Mouse (Mus musculus) midbrain, embryonic 10.5 days (tissue): ENCODE data around the gene AC109138.7. TPM values are rescaled to one million over a fixed set of nuclear protein-coding genes. Genes with fewer than 3 reads are reported as not detected.

Experiments
- DNase-seq: peaks from one replicate; pipeline ENCODE4 v3.0.0-alpha.2; 2017; ENCODE audit warnings: low spot score
- H3K27ac ChIP-seq: fragments of 300-500 bp; sonication (generic); replicated peaks from 2 replicates; pipeline ENCODE4 v1.5.1; 2016; ENCODE audit warnings: mild to moderate bottlenecking
- H3K27me3 ChIP-seq: fragments of 300-500 bp; sonication (generic); 2 replicates; pipeline ENCODE4 v1.6.1; 2016; ENCODE audit warnings: low read depth, mild to moderate bottlenecking; ENCODE audit not compliant: poor library complexity, severe bottlenecking
- H3K36me3 ChIP-seq: fragments of 300-500 bp; sonication (generic); 2 replicates; pipeline ENCODE4 v1.6.1; 2016; ENCODE audit warnings: mild to moderate bottlenecking, moderate library complexity
- H3K4me1 ChIP-seq: fragments of 300-500 bp; sonication (generic); 2 replicates; pipeline ENCODE4 v1.6.1; 2016
- H3K4me3 ChIP-seq: fragments of 300-500 bp; sonication (generic); 2 replicates; pipeline ENCODE4 v1.5.1; 2016; ENCODE audit warnings: mild to moderate bottlenecking, moderate library complexity
- H3K9me3 ChIP-seq: fragments of 300-500 bp; sonication (generic); replicated peaks from 2 replicates; pipeline ENCODE4 v1.6.1; 2016; ENCODE audit warnings: mild to moderate bottlenecking
- WGBS: fragments of 180-500 bp; shearing (Covaris S2); methylation state at CpG from one replicate; pipeline ENCODE4 v1.1.7; 2016; 5-methylcytosine and 5-hydroxymethylcytosine counted together
- polyA plus RNA-seq: library from polyadenylated mRNA; unstranded; fragments of >200 nt; fragmentation: Nextera tagmentation; extraction: Ambion mirVana; gene quantifications from 2 replicates; pipeline ENCODE4 v1.2.1, GENCODE M21; 2016

AC109138.7 gene
- not detected in 2 replicates for polyA plus RNA-seq

DNA sequence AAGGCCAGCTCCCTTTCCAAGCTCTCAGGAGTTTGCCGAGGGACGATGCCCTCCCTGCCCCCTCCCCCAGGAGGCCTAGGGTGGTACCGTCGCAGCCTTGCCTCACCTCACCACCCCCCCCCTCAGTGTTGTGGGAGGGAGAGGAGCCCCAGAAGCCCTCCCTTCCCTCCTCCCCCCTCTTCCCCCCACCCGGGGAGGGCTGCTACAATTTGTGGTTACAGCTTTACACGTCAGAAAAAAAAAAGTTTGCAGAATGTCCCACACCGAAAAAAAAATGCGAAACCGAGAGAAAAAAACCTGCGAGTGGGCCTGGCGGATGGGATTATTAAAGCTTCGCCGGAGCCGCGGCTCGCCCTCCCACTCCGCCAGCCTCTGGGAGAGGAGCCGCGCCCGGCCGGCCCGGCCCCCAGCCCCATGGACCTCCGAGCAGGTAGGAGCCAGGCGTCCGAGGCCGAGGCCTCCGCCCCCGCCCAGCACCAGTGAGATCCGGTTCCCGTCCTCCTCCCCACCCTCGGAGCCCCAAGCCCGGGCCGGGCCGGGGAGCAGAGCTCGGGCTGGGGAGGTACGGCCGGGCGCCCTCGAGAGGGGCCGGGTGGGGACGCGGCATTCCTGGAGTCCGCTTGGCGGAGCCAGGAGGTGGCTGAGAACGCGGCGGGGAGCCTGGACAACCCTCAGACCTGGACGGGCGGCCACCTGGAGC, at the start of gene AC109138.7, which contains the start of gene Clcf1:
Gene AC109138.7, plus strand, starts transcription at position 287 of the 700 bp plus-strand sequence.
Gene Clcf1, plus strand, starts transcription at position 168 of the 700 bp plus-strand sequence.
- under 1% methylated on average over 49 of the region's 49 CpGs for WGBS
- peaks cover 92% of the 10 kb centered on the region for H3K27me3 ChIP-seq
- peak within 1 kb of the TSS; percentile 71 for H3K4me3 ChIP-seq
- H3K4me1 ChIP-seq, result peaks cover 63% of the 10 kb centered on the region
- no peaks in the 10 kb centered on the region for H3K36me3 ChIP-seq
- H3K9me3 ChIP-seq, result no peaks in the 10 kb centered on the region
- peak; percentile 62 for DNase-seq
- H3K27ac ChIP-seq, result peak within 1 kb of the TSS; percentile 83

DNA sequence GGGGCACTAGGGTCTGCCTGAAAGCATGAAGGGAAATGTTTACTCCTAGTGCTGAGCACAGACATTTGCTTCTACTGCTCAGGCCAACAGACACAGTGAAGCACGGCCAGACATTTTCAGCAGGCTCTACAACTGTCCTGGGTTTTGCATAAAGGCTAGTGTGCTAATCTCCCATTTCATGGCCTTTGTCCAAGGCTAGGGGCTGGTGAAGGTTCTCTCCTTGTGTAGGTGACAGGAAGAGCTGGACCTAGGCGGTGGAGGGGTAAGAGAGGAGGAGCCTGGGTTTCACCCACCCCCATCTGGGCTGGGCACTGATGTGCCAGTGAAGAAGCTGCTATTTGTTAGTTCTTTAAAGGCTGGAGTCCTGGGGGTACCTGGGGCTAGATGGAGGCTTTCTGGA, 49.4 kb upstream of the AC109138.7 start:
- no peak overlapping the region for H3K4me3 ChIP-seq
- no peak for DNase-seq
- 83% methylated on average over 2 of the region's 2 CpGs for WGBS
- H3K27ac ChIP-seq, result no peak overlapping the region
- no peaks in the 10 kb centered on the region for H3K27me3 ChIP-seq
- H3K36me3 ChIP-seq, result peaks cover 16% of the 10 kb centered on the region
- H3K9me3 ChIP-seq, result no peaks in the 10 kb centered on the region
- H3K4me1 ChIP-seq, result peaks cover 22% of the 10 kb centered on the region

GRCm38 (mm10) chr19:4166678-4167476, 47.3 kb upstream of the AC109138.7 start:
- Histone ChIP-seq H3K36me3 (no peaks in the 10 kb centered on the region), H3K4me3 (no peak overlapping the region), H3K9me3 (no peaks in the 10 kb centered on the region), H3K27me3 (peaks cover 17% of the 10 kb centered on the region), H3K27ac (no peak overlapping the region), H3K4me1 (peaks cover 38% of the 10 kb centered on the region)
- DNase-seq, result no peak
- 84% methylated on average over 9 of the region's 9 CpGs for WGBS

- WGBS, result under 1% methylated on average over 43 of the region's 43 CpGs
- peak overlapping the region; percentile 60 for H3K4me3 ChIP-seq
Observed at GRCm38 (mm10) chr19:4169378-4169784, 44.8 kb upstream of the AC109138.7 start.

GRCm38 (mm10) chr19:4169810-4170209, 44.3 kb upstream of the AC109138.7 start:
- H3K4me3 ChIP-seq, result peak overlapping the region; percentile 60
- 11% methylated on average over 27 of the region's 27 CpGs for WGBS

More at GRCm38 (mm10) chr19:4169378-4169784, 44.8 kb upstream of the AC109138.7 start:
- H3K36me3 ChIP-seq, result no peaks in the 10 kb centered on the region
- peaks cover 18% of the 10 kb centered on the region for H3K27me3 ChIP-seq
- DNase-seq, result peak; percentile 100
- H3K9me3 ChIP-seq, result no peaks in the 10 kb centered on the region
- peaks cover 23% of the 10 kb centered on the region for H3K4me1 ChIP-seq
- peak overlapping the region; percentile 94 for H3K27ac ChIP-seq

DNA sequence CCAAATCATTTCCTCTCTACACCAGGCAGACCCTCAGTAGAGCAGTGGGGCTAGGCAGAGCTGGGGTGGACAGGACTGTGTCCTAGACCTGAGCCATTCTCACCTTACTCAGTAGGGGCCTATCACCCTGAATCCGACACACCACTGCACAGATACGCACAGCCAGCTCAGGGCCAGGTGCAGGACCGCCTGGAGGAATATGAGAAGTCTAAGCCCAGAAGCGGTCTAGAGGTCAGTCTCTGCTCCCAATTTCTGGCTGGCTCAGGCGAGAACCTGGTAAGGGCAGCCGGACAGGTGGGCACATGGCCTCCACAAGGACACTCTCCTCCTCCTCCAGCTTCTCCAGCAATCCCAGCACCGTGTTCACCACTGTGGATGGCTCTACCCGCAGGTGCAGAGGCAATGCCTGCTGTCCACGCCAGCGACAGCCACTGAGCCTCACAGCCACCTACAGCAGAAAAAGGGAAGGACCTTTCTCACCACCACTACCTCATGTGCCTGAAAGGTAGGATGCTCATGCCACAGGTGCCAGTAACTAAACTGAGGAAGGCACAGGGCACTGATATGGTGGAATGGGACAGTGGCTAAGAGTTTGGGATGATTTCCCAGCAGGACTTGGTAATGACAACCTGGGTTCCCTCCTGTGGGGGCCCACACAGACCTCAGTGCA, 43.3 kb upstream of the AC109138.7 start:
- Histone ChIP-seq H3K36me3 (no peaks in the 10 kb centered on the region), H3K4me3 (no peak overlapping the region), H3K27ac (peak overlapping the region; percentile 94), H3K9me3 (no peaks in the 10 kb centered on the region), H3K4me1 (peaks cover 33% of the 10 kb centered on the region), H3K27me3 (peaks cover 21% of the 10 kb centered on the region)
- 91% methylated on average over 10 of the region's 10 CpGs for WGBS
- no peak for DNase-seq

More at GRCm38 (mm10) chr19:4169810-4170209, 44.3 kb upstream of the AC109138.7 start:
- Histone ChIP-seq H3K36me3 (no peaks in the 10 kb centered on the region), H3K9me3 (no peaks in the 10 kb centered on the region), H3K4me1 (peaks cover 23% of the 10 kb centered on the region), H3K27me3 (peaks cover 18% of the 10 kb centered on the region), H3K27ac (peak overlapping the region; percentile 94)
- no peak for DNase-seq

DNA sequence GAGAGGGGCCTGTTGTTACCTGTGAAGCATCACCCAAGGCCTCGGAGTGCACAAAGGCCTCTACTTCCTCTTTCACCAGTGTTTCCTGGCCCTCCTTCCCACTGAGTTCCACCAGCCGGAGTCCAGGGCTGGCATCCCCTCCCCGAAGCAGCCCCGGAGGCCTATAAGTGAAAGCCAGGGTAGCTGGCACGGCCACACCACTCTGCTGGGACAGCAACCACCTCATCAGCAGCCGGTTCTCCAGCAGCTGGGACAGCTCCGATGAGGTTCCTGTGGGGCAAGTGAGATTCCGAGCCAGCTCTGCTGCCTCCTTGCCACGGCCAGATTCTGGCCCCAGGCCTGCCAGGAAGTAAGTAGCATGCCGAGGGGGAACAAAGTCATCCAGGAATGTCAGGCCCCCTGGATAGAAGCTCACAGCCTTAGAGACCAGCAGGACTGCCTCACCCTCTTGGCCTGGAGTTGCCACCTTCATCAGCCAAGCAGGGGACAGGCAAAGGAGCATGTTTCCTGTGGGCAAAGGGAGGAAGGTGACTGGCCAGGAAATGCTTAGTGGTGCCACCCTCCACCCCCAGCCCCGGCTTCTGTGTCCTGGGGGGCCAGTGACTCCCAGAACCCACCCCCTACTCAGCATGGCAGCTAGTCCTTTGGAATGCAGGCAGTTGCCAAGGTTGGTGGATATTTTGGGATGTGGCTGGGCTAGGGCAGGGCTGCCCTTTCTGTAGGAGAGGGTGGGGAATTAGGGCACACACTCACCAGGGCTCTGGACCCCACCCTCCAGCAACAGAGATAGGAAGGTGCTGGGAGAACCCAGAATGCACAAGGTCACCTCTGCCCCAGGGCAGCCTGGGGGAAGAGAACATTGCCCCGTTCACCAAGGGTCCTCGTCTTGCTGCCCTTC, 42.5 kb upstream of the AC109138.7 start:
- WGBS, result 74% methylated on average over 13 of the region's 13 CpGs
- Histone ChIP-seq H3K27ac (no peak overlapping the region), H3K4me3 (0 out of 2 replicates have a peak overlapping the region, but pooled peaks have one; percentile 9)

DNA sequence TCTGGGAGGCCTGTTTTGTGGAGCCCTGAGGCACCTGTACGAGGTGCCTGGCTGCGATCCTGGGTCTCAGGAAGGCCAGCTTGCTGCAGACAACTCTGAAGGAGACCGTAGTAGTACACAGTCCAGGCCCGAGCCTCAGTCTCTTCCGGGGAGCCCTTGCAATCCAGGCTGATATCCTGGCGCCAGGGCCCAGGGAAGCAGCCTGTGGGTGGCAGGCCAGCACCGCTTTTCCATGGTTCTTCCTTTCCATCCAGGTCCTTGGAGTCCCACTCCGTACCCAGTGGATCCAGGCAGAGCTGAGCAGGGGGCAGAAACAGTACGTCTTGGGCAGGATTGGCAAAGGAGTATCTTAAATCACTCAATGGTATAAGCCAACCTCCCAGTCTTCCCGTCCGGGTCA, 41.2 kb upstream of the AC109138.7 start:
- Histone ChIP-seq H3K4me1 (peaks cover 35% of the 10 kb centered on the region), H3K27me3 (peaks cover 23% of the 10 kb centered on the region), H3K9me3 (no peaks in the 10 kb centered on the region), H3K36me3 (no peaks in the 10 kb centered on the region), H3K4me3 (no peak overlapping the region), H3K27ac (no peak overlapping the region)
- DNase-seq, result no peak
- WGBS, result 61% methylated on average over 11 of the region's 11 CpGs

More for the DNA sequence above, 42.5 kb upstream of the AC109138.7 start:
- Histone ChIP-seq H3K4me1 (peaks cover 35% of the 10 kb centered on the region), H3K27me3 (peaks cover 23% of the 10 kb centered on the region), H3K9me3 (no peaks in the 10 kb centered on the region), H3K36me3 (no peaks in the 10 kb centered on the region)
- no peak for DNase-seq

GRCm38 (mm10) chr19:4175368-4175947, 38.7 kb upstream of the AC109138.7 start, which contains the start of gene Carns1:
Carns1 (minus strand) TSS chr19:4175479.
- WGBS, result 2% methylated on average over 11 of the region's 11 CpGs
- no peaks in the 10 kb centered on the region for H3K9me3 ChIP-seq
- H3K27me3 ChIP-seq, result peaks cover 21% of the 10 kb centered on the region
- H3K27ac ChIP-seq, result peak within 1 kb of the TSS; percentile 65; the same call in 1 of the 2 replicates
- DNase-seq, result peak; percentile 42
- H3K36me3 ChIP-seq, result no peaks in the 10 kb centered on the region
- H3K4me3 ChIP-seq, result peak within 1 kb of the TSS; percentile 36
- peaks cover 23% of the 10 kb centered on the region for H3K4me1 ChIP-seq

DNA sequence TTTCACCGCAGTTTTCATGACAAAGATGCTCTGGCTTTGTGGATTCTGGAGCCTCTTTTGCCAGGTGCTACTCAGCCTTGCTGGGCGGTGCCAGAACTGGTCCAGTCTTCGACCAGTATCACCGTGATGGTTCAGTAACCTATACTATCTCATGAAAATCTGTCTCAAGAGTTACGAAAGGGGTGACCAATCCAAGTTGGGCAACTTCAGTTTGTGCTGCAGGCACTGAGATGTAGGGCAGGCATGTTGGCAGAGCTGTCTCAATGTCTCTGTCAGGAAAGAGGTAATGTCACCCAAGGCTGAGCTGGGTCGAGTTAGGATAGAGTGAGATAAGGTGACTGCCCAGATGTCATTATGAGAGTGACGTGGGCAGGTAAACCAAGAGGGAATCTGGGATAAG, 33.7 kb upstream of the AC109138.7 start:
- 89% methylated on average over 7 of the region's 7 CpGs for WGBS
- no peaks in the 10 kb centered on the region for H3K9me3 ChIP-seq
- H3K4me1 ChIP-seq, result peaks cover 20% of the 10 kb centered on the region
- DNase-seq, result no peak
- H3K27ac ChIP-seq, result no peak overlapping the region
- H3K27me3 ChIP-seq, result 0 out of 2 replicates have a peak, but pooled peaks cover 5% of the 10 kb centered on the region
- H3K4me3 ChIP-seq, result no peak overlapping the region
- H3K36me3 ChIP-seq, result no peaks in the 10 kb centered on the region

- WGBS, result 37% methylated on average over 3 of the region's 3 CpGs
- Histone ChIP-seq H3K27ac (no peak overlapping the region), H3K4me1 (peaks cover 16% of the 10 kb centered on the region), H3K36me3 (no peaks in the 10 kb centered on the region), H3K27me3 (no peaks in the 10 kb centered on the region), H3K9me3 (no peaks in the 10 kb centered on the region), H3K4me3 (no peak overlapping the region)
- no peak for DNase-seq
Observed at GRCm38 (mm10) chr19:4181892-4182291, 32.3 kb upstream of the AC109138.7 start.
